Mouse (Mus musculus): ENCODE measurements around the gene Selenop.

GRCm38 (mm10) chr15:3237963-3238362 lies 30.4 kb upstream of the Selenop start:
- TF ChIP-seq CTCF (IDR thresholded peaks at IDR 0.05; ENCODE audit: control insufficient read depth, insufficient read depth, insufficient read length) (no peak), MAX (IDR thresholded peaks at IDR 0.05) (no peak), CEBPB (IDR thresholded peaks at IDR 0.05; ENCODE audit: low read depth) (no peak), USF1 (IDR thresholded peaks at IDR 0.05; ENCODE audit: low read depth) (no peak), MYOD1 (IDR thresholded peaks at IDR 0.05; ENCODE audit: control insufficient read depth, insufficient read length, low read depth) (no peak), MYOG (IDR thresholded peaks at IDR 0.05; ENCODE audit: control insufficient read depth, extremely low read depth, insufficient read length) (no peak), FOSL1 (IDR thresholded peaks at IDR 0.05; ENCODE audit: insufficient read depth, low read length, poor library complexity, severe bottlenecking) (no peak)
